Mouse (Mus musculus) thymus, postnatal 14 days (tissue): ENCODE results near the gene Rtl6.

ENCODE experiments used
- DNase-seq: peaks from one replicate; pipeline ENCODE4 v3.0.0; 2021

Rtl6 gene

DNA sequence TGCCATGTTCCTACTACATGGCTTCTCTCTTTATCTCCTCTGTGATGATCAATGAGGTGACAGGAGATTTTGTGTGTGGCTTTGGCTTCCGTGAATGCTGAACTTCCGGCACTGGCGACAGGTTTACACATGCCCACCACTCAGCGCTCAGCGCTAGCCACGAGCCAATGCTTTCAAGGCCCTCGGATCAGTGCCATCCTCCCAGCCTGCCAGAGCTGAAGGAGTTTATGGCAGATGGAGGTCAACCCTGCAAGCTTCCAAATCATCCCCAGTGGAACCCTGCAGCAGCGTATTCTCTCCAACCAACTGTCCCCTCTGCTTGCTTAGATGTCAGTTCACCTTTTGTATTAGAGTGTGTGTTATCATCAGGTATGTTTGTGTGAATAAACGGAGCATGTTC lies 21.0 kb downstream of the Rtl6 start:
- DNase-seq: no peak

DNA sequence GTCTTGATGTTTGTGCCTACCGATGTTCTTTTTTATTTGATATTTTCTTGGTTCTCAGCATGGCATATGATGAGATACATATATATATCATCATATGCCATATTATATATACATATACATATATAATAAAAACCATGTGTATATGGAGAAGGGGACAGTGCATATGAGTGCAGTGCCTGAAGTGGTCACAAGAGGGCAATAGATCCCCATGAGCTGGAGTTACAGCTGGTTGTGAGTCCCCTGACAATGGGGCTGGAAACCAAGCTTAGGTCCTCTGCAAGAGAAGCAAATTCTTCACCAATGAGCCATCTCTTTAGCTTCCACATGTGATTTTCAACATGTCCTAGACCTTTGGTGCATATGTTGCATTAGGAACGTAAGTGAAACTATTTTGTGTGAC lies 21.7 kb downstream of the Rtl6 start:
- DNase-seq: peak; percentile 70

DNA sequence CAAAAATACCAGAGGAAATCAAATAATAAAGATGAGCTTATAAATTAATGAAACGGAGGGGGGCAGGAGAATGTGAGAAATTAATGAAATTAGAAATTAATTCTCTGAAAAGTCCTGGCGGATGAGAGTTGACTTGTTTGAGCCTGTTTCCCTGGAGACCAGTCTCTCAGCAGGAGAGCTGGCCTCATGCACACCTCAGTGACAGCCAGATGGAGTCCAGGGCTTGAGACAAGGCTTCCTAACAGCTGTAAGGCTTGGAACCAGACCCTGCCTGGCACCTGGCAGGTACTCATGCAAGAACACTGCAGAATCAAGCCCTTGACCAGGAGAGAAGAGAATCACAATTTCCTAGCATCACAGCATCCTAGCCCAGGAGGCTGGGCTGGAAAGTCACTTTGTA lies 25.4 kb downstream of the Rtl6 start:
- DNase-seq: no peak

DNA sequence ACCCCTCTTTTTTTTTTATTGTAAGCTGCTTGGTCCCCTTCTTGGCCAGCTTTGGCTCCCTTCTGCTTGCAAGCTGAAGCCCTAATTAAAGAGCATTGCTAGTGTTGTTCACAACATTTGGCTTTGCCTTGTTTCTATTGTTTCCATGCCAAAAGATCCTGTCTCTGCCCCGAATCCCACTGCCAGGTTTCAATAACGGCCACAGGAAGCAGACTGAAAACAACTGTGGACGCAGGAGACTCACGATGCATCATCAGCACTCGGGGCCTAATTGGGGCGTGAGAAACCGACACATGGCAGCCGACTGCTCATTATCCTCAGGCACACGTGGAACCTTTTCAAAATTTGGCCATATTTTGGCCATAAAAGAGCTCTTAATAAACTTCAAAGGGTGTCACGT lies 26.1 kb downstream of the Rtl6 start:
- no peak for DNase-seq

DNA sequence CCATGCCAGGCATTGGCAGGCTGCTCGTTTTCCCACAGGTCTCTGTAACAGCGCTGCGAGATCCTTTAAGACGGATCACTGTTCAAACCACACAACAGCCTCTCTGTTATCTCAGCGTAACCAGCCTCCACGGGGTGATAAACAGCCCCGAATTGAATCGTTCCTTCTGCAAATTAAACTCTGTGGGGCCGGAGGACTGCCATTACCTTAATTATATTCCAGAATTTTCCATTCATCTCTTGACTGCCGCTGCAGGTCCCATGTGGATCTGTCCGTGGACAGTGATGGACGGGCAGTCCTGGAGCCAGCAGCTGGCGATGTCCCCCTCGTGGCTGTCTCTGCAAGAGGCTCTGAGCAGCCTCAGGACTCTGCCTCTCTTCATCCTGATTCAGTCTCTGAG lies 30.7 kb downstream of the Rtl6 start:
- DNase-seq: no peak

DNA sequence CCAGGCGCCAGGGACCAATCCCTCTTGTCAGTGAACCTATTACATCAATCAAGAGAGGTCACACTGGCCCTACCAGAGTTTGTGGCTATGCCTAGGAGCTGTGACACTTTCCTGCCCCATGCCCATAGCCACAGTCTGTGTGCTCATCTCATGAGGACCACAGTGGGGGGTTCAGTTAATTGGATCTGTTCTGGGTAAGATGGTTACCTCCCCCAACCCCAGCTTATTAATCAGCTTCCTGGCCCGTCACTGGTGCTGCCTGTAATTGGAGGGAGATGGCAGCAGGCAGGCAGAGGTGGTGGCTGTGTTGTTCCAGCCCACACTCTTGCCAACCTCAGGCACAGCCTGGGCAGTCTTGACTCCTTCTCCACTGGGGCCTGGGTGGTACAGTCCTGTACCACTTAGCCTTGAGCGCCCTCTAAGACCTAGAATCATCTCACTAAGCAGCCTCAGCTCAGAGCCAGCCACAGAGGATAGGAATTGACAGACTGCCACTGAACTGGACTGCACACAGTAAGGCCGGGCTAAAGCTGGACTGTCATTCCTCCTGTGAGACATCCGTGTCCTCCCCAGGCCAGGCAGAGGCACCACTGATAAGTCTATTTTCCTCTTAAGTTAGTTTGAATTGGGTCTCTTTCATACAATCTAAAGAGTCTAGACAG lies 32.3 kb downstream of the Rtl6 start:
- no peak for DNase-seq

DNA sequence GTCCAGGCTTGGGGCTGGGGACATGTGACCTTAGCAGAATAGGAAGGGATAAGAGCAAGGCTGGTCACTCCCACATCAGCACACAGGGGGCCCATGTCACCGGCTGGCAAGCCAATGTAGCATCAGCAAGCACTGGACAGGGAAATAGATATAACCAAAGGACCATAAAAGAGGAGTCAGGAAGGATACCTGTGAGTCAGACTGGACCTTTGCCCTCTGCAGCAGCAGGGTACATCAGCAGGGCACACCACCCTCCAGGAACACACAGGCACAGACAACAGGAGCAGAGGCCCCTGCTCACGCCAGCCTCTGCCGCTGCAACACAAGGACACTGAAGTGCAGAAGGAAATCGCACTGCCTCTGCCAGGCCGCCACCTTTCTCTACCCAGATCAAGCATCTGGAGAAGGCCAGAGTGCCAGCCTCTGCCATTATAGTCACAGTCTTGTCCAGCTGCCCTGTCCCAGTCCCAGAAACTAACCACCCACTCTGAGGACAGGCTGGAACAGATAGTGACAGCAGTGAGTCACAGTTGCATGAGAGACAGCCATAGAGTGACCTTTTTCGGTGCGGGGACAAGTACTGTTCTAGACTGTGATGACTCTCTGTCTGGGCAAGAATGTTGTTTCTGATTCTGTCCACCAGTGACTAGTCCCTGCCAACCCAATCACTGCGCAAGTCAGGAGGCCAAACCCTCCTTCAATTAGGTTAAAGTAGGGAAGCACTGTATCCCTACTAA lies 34.5 kb downstream of the Rtl6 start:
- DNase-seq: no peak

DNA sequence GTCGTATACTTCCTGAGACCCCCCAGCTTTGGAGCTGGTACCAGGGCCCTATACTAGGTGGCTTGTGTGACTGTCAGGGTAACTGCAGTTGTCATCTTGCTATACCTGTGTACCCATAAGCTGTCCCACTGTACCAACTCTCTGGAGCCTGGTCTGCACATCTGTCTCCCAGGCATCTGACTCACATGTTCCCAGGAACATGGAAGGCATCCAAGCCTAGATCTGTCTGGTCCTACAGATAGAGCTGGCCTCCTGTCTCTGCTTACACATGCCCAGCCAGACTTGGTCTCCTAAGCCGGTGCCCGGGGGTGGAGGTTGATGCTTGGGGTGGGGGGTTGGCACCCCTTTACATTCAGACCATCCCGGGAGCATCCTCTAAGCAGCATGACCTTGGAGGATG lies 36.1 kb downstream of the Rtl6 start:
- no peak for DNase-seq

DNA sequence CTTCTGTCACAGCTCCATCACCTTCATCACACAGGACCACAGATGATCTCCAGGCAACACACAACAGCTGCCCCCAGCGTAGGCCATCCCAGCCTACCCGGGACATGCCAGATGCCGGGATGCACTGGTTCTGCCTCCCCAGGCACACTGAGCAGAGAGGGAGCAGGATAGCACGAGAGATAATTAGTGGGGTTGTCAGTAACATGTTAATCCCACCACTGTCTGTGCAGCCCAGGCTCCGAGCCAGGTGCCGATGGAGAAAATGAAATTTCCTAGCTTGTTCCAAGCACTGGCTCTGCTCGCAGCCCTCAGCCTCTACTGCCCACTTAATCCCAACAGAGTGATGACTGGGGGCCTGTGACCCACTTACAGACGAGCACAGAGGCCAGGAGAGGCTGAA lies 39.1 kb downstream of the Rtl6 start:
- DNase-seq: no peak

DNA sequence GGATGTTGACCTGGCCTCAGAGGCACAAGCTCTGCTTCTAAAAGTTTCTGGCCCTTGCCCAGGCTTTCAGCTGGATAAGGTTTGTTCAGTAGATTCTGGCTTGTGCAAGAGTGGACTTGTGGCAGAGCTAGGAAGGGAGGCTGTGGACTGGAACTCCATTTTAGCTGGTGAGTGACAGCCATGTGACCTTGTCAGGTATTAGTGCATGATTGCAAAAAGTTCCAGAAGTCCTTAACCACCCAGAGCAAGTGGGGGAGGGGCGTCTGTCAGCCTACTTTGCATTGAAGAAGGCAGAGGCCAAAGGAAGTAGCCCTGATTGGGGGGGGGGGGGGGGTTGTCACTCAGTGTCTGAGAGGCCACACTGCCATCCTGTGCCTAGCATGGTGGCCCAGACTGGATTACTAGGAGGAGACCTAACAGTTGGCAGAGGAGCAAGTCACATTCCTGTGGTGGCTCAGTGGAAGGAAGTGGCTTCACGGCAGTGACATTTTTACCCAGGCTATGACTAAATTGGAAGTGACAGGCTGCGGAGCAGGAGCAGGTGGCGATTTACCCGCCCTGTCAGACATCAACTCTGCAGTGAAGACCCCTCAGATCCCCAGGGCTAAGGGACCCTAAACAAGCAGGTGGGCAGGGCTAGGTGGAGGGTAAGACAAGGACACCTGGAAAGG lies 44.9 kb downstream of the Rtl6 start:
- peak; percentile 31 for DNase-seq

DNA sequence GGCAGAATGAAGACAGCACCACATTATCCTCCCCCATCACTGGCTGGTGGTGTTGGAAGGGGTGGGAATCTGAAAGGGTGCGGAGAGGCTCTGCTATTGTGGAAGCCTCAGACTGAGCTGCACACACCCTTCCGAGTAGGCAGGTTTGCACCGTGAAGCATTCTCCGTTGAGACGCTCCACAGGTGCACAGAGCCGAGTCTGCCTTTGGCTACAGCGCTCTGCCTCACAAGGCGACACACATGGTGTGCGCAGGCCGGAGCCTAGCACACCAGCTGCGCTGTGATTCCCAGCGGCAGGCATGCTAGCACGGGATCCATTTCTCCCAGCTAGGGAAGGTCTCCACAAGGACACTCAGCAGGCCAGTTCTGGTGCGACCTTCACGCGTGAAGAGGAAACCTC lies 47.6 kb downstream of the Rtl6 start:
- DNase-seq: no peak

DNA sequence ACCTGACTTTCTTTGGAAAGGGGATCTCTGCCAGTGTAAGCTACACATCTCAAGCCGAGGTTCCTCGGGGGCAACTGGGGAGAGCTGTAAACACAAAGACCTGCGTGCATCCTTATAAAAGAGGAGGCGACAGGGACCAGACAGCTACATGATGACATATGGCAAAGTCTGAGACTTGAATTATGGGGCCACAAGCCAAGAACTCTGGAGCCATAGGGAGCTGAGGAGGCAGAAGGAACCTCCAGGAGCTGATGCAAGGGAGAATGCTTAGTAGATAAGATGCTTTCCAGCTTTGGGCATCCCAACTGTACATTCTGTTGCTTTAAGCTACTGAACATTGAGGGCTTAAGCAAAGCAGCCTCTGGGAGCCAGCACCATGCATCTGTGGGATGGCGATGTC lies 48.5 kb downstream of the Rtl6 start:
- no peak for DNase-seq

DNA sequence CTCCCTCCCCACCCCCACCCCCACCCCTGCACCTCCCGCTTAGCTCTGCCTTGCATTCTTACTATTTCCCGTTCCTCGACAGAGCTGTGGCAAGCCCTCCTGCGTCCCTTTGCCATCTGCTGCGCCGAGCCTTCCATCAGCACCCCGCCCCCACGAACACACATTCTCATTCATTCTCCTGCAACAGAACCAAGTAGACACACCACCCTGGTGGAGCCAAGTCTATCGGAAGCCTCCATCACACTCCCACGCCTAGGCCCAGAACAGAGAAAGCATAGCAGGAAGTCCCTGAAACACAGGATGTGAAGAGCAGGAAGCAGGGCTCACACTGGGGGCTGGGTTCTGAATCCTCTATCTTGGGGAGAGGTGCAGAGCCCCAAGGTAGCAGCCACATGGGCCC lies 51.6 kb downstream of the Rtl6 start:
- no peak for DNase-seq

DNA sequence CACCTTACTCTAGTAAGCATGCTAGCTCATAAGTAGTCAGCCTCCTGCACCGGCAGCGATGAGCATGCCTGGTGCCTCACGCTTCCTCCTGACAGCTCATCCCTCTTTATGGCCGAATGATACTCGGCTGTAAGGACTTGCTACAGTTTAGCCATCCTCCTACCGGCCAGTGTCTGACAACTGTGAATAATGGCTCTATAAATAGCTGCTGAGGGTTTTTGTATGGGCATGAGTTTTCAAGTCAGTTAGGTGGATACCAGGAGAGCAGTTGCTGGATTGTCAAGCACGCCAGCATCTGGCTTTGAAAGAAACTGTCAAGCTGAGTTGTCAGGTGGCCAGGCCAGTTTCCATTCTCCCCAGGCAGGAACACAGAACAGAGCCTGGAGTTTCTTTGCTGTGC lies 52.7 kb downstream of the Rtl6 start:
- DNase-seq: no peak
